Mouse (Mus musculus): Measurements from ENCODE around the gene Gdf3. TPM values are rescaled to one million over a fixed set of nuclear protein-coding genes. Genes with fewer than 3 reads are reported as not detected.

The Gdf3 gene
- polyA plus RNA-seq, 1 experiment from 2014 or later, result not detected

DNA sequence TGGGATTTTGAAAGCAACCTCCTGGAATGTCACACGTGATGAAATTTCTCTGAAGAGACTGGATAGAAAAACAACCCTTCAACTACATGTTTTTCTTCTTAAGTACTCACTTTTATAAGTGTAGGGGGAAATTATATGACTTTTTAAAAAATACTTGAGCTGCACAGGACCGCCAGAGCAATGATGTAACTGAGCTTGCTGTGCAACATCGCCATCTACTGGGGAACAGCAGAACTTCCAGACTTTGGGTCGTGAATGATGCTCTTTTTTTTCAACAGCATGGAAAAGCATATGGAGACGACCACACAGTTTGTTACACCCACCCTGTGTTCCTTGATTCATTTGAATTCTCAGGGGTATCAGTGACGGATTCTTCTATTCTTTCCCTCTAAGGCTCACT, 47.4 kb downstream of the Gdf3 start:
- peak; percentile 9 for DNase-seq (ENCODE audit: low read depth, low spot score)
- in situ Hi-C loops (cut with MboI; ENCODE audit: low pct_unique_long_range_greater_than_20kb), result loop anchor here (5.0 to 10.0 kb wide), 2 partner anchors 65 to 168 kb away; partner anchors contain the start of gene Rimklb
- TF ChIP-seq CTCF (IDR thresholded peaks at IDR 0.05), result peak; percentile 88
- no peak for ATAC-seq
- ChIA-PET POLR2A (no interaction called here), CTCF (interaction anchor here (0.9 kb wide), 1 partner anchor 38 kb away, joined by 3 read pairs; no protein-coding TSS in a partner anchor)
- peaks cover 19% of the 10 kb centered on the region for H3K27me3 ChIP-seq

GRCm38 (mm10) chr6:122561005-122561404, 48.9 kb downstream of the Gdf3 start:
- no peak for TF ChIP-seq CTCF (IDR thresholded peaks at IDR 0.05)
- in situ Hi-C loops (cut with MboI; ENCODE audit: low pct_unique_long_range_greater_than_20kb), result loop anchor here (5.0 to 10.0 kb wide), 2 partner anchors 64 to 166 kb away; partner anchors contain the start of gene Rimklb
- DNase-seq (ENCODE audit: low read depth, low spot score) (no peak), ATAC-seq (no peak)
- peaks cover 25% of the 10 kb centered on the region for H3K27me3 ChIP-seq
- ChIA-PET POLR2A (no interaction called here), CTCF (no interaction called here)

DNA sequence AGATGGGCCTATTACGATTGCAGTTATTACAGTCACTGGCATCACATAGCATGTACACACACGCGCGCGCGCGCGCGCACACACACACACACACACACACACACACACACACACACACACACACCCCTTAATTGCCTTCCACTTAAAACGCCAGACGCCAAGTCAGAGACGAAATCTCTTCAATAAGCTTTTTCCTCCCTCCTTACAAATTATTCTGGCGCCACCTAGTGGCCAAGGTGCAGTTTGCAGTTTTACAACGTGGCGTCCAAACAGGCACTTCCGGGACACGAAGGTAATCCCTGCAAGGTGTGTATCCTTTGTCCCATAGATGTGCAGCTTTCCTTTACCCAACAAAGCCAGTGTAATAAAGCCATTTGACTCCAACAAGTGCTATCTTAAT, 49.5 kb downstream of the Gdf3 start:
- H3K27me3 ChIP-seq, result peaks cover 31% of the 10 kb centered on the region
- ATAC-seq (no peak), DNase-seq (ENCODE audit: low read depth, low spot score) (no peak)
- TF ChIP-seq CTCF (IDR thresholded peaks at IDR 0.05), result peak; percentile 82
- POLR2A ChIA-PET, result no interaction called here
- CTCF ChIA-PET, result interaction anchor here (0.6 to 1.0 kb wide), 3 partner anchors 19 to 72 kb away, joined by 3 to 4 read pairs (median 3); no protein-coding TSS in a partner anchor
- in situ Hi-C loops (cut with MboI; ENCODE audit: low pct_unique_long_range_greater_than_20kb), result loop anchor here (5.0 to 10.0 kb wide), 2 partner anchors 63 to 166 kb away; partner anchors contain the start of gene Rimklb

DNA sequence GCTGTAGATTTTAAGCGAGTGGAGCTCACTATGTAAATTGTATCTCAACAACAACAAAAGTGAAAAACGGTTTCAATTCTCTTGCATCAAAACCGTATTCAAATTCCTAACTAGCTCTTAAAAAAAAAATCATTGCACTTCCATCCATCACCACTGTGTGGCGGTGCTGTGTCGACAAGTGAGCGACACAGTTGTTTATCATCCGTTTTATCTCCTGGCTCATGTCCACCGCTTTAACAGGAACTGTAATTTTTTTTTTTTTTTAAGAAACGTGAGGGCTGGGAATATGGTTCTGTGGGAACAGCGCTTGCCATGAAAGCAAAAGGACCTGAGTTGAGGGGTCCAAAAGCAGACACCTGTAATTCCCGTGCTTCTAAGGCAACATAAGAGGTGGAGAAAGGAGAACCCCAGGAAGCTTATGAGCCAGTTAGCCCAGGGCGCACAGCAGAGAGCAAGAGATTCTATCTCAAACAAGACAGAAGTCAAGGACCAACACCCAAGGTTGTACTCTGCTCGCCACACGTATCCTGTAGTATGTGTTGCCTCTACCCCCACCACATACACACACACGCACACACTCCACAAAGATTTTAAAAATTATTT, 52.8 kb downstream of the Gdf3 start:
- TF ChIP-seq CTCF (IDR thresholded peaks at IDR 0.05), result peak; percentile 64
- POLR2A ChIA-PET, result no interaction called here
- DNase-seq (ENCODE audit: low read depth, low spot score), result no peak

More for the DNA sequence above, 52.8 kb downstream of the Gdf3 start:
- in situ Hi-C loops (cut with MboI; ENCODE audit: low pct_unique_long_range_greater_than_20kb), result no loop called here
- no peak for ATAC-seq
- H3K27me3 ChIP-seq, result peaks cover 25% of the 10 kb centered on the region
- CTCF ChIA-PET, result interaction anchor here (0.6 to 2.3 kb wide), 10 partner anchors 8 to 92 kb away, joined by 3 to 15 read pairs (median 4); partner anchors contain the start of gene Rimklb

Other genes with a start within 250 kb of the Gdf3 start
- gene Rimklb, start 111.3 kb downstream of the Gdf3 start, polyA plus RNA-seq (2021), result not detected
- not detected for gene Mfap5, start 104.2 kb downstream of the Gdf3 start, polyA plus RNA-seq (2021)
- not detected for gene Aicda, start 56.3 kb downstream of the Gdf3 start, polyA plus RNA-seq (2021)
- gene Apobec1, start 7.6 kb downstream of the Gdf3 start, polyA plus RNA-seq (2021), result 0.04 TPM
- not detected for gene Dppa3, start 16.3 kb upstream of the Gdf3 start, polyA plus RNA-seq (2021)
- 0.26 TPM for gene Nanog, start 97.4 kb upstream of the Gdf3 start, polyA plus RNA-seq (2021)
- gene Slc2a3, start 191.6 kb upstream of the Gdf3 start, polyA plus RNA-seq (2021), result 0.19 TPM
- gene Foxj2, start 209.8 kb upstream of the Gdf3 start, polyA plus RNA-seq (2021), result 19.6 TPM
- not detected for gene C3ar1, start 246.1 kb upstream of the Gdf3 start, polyA plus RNA-seq (2021)

All from Patski (cell line).